Mouse (Mus musculus): Measurements from ENCODE around the gene Hist1h2ak.

DNA sequence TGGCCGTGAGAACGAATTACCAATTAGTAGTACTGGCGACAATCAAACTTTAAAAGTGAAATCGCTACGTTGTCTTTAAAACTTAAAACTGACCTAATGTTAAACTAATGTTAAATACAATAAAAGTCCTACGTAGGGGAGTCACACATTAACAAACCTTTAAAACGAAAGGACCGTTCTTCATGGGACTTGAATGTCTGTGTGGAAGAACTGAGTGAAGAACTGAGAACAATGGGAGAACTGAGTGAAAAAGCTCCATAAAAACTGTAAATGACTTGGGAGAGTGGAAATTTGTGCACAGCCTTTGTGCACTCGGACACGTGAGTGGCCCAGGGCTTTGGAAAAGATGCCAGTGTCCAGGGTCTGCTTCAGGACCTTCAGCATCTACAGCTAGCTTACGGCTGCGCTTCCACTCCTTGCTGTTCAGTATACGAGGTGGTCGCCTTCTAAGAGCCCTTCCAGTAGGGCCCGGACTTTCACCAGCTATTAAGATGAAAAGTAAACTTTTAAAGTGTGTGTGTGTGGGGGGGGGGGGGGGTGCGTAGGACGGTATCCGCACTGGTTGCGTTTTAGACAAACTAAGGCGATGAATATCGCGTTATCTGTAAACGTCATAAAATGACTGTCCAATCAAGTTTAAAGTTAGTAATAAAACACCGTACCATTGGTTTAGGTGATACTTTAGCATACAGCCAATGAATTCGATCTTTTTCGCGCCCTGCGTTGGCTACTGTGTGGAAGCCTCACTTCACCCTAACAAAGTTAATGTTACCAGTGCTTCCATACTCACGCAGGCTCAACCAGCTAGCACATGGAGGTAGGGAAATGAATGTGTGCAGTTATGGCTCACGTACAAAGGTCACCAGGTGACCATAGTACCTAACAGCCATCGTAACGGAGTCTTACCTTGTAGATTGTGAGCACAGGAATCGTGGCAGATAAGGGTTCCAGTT lies 25.5 kb upstream of the Hist1h2ak start:
- no peak for TF ChIP-seq CTCF (IDR thresholded peaks at IDR 0.05)
- TF ChIP-seq EP300 (IDR thresholded peaks at IDR 0.05; ENCODE audit: insufficient read depth, low read depth, low read length), result no peak
- peak; percentile 43 for TF ChIP-seq POLR2A (IDR thresholded peaks at IDR 0.05; ENCODE audit: insufficient read depth, low read depth, low read length)

Data from heart, adult 2 months (tissue).